Comparison of ENCODE assay signal across 19 mouse cellular contexts in the genomic region with DNA sequence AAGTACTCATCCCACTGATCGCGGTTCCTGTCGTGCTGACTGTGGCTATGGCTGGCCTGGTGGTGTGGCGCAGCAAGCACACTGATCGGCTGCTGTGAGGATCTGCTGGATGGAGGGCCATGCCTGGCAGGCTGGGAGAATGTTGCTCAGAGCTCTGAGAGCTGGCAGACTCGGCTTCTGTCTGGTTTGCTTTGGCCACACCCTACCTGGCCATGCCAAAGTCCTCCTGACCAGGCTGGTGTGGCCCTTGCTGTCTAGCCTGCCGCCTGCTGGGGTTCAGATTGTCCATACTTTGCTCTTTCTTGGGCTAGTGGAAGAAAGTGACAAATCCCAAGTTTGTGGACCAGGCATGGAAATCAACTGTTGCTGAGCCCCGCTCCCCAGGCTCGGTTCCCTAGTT. TPM values are rescaled to one million over a fixed set of nuclear protein-coding genes. Genes with fewer than 3 reads are reported as not detected.
"Had no signal": no experiment of that assay in that cellular context is flagged by ENCODE, and none has a peak within 500 bp of the region (broad histone marks: within the 10 kb centered on the region; RNA-seq: fewer than 3 reads in every experiment).

No protein-coding gene starts in this region.

- H3K9ac ChIP-seq: limb, embryonic 12.5 days; liver, embryonic 15.5 days; neural tube, embryonic 12.5 days had no signal

- H3K4me2 ChIP-seq: limb, embryonic 12.5 days; liver, embryonic 15.5 days; neural tube, embryonic 12.5 days had no signal

- H3K27ac ChIP-seq: layer of hippocampus, adult 2 months; limb, embryonic 12.5 days; liver, embryonic 15.5 days; neural tube, embryonic 12.5 days had no signal

- H3K36me3 ChIP-seq: limb, embryonic 12.5 days; liver, embryonic 15.5 days; neural tube, embryonic 12.5 days had no signal

- H3K27me3 ChIP-seq: limb, embryonic 12.5 days; liver, embryonic 15.5 days; neural tube, embryonic 12.5 days had no signal

- H3K4me3 ChIP-seq: layer of hippocampus, adult 2 months; limb, embryonic 12.5 days; liver, embryonic 15.5 days; myocyte; neural tube, embryonic 12.5 days had no signal

- DNase-seq: liver; lung, adult 2 months; lung, postnatal 36 days; midbrain, embryonic 14.5 days; retina, postnatal 1 day; right cerebral cortex, postnatal 4 days; spleen, adult 18-20 months; thymus, adult 2 months; thymus, postnatal 25 days had no signal

- ATAC-seq: intestine, embryonic 16.5 days; lung, postnatal 0 days had no signal

- H3K4me1 ChIP-seq: limb, embryonic 12.5 days had no signal

- H3K9me3 ChIP-seq: limb, embryonic 12.5 days; liver, embryonic 15.5 days; neural tube, embryonic 12.5 days had no signal

RNA-seq across cellular contexts. Expression of a gene that starts 38.2 kb away (rescaled TPM):
- polyA plus RNA-seq: intestine, embryonic 16.5 days; limb, embryonic 12.5 days; liver, embryonic 15.5 days; lung, adult 2 months; lung, postnatal 0 days; midbrain, embryonic 14.5 days; myocyte; neural tube, embryonic 12.5 days; stomach, embryonic 14.5 days; testis, adult 2 months; urinary bladder, adult 2 months had no signal
